Mouse (Mus musculus) neural tube, embryonic 15.5 days (tissue): ENCODE data around the gene Rgn. TPM values are rescaled to one million over a fixed set of nuclear protein-coding genes. Genes with fewer than 3 reads are reported as not detected.

ENCODE experiments used
- ATAC-seq: fragments of 200-750 bp; cut with Nextera tagmentation; 2 replicates; pipeline ENCODE4 v1.8.0; 2017; ENCODE audit warnings: mild to moderate bottlenecking, moderate TSS enrichment, moderate library complexity; ENCODE audit not compliant: low FRiP score
- H3K27ac ChIP-seq: fragments of 300-500 bp; sonication (generic); replicated peaks from 2 replicates; pipeline ENCODE4 v1.5.1; 2015; ENCODE audit warnings: mild to moderate bottlenecking, inconsistent platforms
- H3K27me3 ChIP-seq: fragments of 300-500 bp; sonication (generic); replicated peaks from 2 replicates; pipeline ENCODE4 v1.6.1; 2015; ENCODE audit warnings: inconsistent platforms
- H3K36me3 ChIP-seq: fragments of 300-500 bp; sonication (generic); 2 replicates; pipeline ENCODE4 v1.6.1; 2015; ENCODE audit warnings: inconsistent platforms
- H3K4me1 ChIP-seq: fragments of 300-500 bp; sonication (generic); 2 replicates; pipeline ENCODE4 v1.6.1; 2015; ENCODE audit warnings: inconsistent platforms
- H3K4me2 ChIP-seq: fragments of 300-500 bp; sonication (generic); 2 replicates; pipeline ENCODE4 v1.6.1; 2015; ENCODE audit warnings: inconsistent platforms, mild to moderate bottlenecking, moderate library complexity
- H3K4me3 ChIP-seq: fragments of 300-500 bp; sonication (generic); replicated peaks from 2 replicates; pipeline ENCODE4 v1.5.1; 2015; ENCODE audit warnings: mild to moderate bottlenecking, inconsistent platforms
- H3K9ac ChIP-seq: fragments of 300-500 bp; sonication (generic); replicated peaks from 2 replicates; pipeline ENCODE4 v1.6.1; 2015; ENCODE audit warnings: mild to moderate bottlenecking, inconsistent platforms
- H3K9me3 ChIP-seq: fragments of 300-500 bp; sonication (generic); replicated peaks from 2 replicates; pipeline ENCODE4 v1.6.1; 2016; ENCODE audit warnings: inconsistent platforms
- WGBS: fragments of 180-500 bp; shearing (Covaris S2); methylation state at CpG from one replicate; pipeline ENCODE4 v1.1.7; 2015; ENCODE audit warnings: mixed read lengths; 5-methylcytosine and 5-hydroxymethylcytosine counted together
- polyA plus RNA-seq: library from polyadenylated mRNA; unstranded; fragments of >200 nt; fragmentation: Nextera tagmentation; extraction: Ambion mirVana; gene quantifications from 2 replicates; pipeline ENCODE4 v1.2.1, GENCODE M21; 2015

The Rgn gene
- 0.58 and 0.83 TPM in 2 replicates for polyA plus RNA-seq

GRCm38 (mm10) chrX:20549532-20549931, at the start of gene Rgn:
Rgn (plus strand) TSS chrX:20549787.
- WGBS, result 63% methylated on average over 3 of the region's 3 CpGs
- Histone ChIP-seq H3K27me3 (no peaks in the 10 kb centered on the region), H3K4me3 (peak within 1 kb of the TSS; percentile 37), H3K9ac (no peak within 1 kb of the TSS), H3K36me3 (no peaks in the 10 kb centered on the region), H3K4me2 (peak within 1 kb of the TSS; percentile 66), H3K27ac (no peak within 1 kb of the TSS), H3K4me1 (no peaks in the 10 kb centered on the region), H3K9me3 (no peaks in the 10 kb centered on the region)
- no peak for ATAC-seq

GRCm38 (mm10) chrX:20520290-20520939, 29.2 kb upstream of the Rgn start:
- Histone ChIP-seq H3K9me3 (no peaks in the 10 kb centered on the region), H3K9ac (no peak overlapping the region), H3K27me3 (no peaks in the 10 kb centered on the region), H3K4me1 (no peaks in the 10 kb centered on the region), H3K4me2 (no peak overlapping the region), H3K27ac (no peak overlapping the region), H3K4me3 (no peak overlapping the region), H3K36me3 (peaks cover 11% of the 10 kb centered on the region; the same call in 1 of the 2 replicates)
- WGBS, result 83% methylated on average over 7 of the region's 7 CpGs
- no peak for ATAC-seq

- H3K4me2 ChIP-seq, result no peak overlapping the region
- no peaks in the 10 kb centered on the region for H3K27me3 ChIP-seq
- H3K36me3 ChIP-seq, result peaks cover 9% of the 10 kb centered on the region; the same call in 1 of the 2 replicates
- no peaks in the 10 kb centered on the region for H3K4me1 ChIP-seq
- no peak overlapping the region for H3K9ac ChIP-seq
- no peak overlapping the region for H3K27ac ChIP-seq
- ATAC-seq, result no peak
- H3K4me3 ChIP-seq, result no peak overlapping the region
- no peaks in the 10 kb centered on the region for H3K9me3 ChIP-seq
Measured at GRCm38 (mm10) chrX:20521578-20521977, 28.0 kb upstream of the Rgn start.

- WGBS, result 57% methylated on average over 1 of the region's 1 CpGs
- Histone ChIP-seq H3K4me3 (no peak overlapping the region), H3K9me3 (no peaks in the 10 kb centered on the region), H3K9ac (no peak overlapping the region), H3K27me3 (no peaks in the 10 kb centered on the region), H3K4me2 (no peak overlapping the region), H3K27ac (no peak overlapping the region), H3K36me3 (no peaks in the 10 kb centered on the region), H3K4me1 (no peaks in the 10 kb centered on the region)
- no peak for ATAC-seq
Measured at GRCm38 (mm10) chrX:20532621-20533020, 17.0 kb upstream of the Rgn start.

GRCm38 (mm10) chrX:20543867-20544266, 5.7 kb upstream of the Rgn start:
- no peaks in the 10 kb centered on the region for H3K4me1 ChIP-seq
- ATAC-seq, result no peak
- H3K4me3 ChIP-seq, result no peak overlapping the region
- H3K9me3 ChIP-seq, result no peaks in the 10 kb centered on the region
- H3K36me3 ChIP-seq, result no peaks in the 10 kb centered on the region
- no peaks in the 10 kb centered on the region for H3K27me3 ChIP-seq
- H3K4me2 ChIP-seq, result no peak overlapping the region
- H3K9ac ChIP-seq, result no peak overlapping the region
- H3K27ac ChIP-seq, result no peak overlapping the region
- WGBS, result 93% methylated on average over 3 of the region's 3 CpGs

- Histone ChIP-seq H3K4me3 (peak overlapping the region; percentile 37), H3K4me2 (peak overlapping the region; percentile 66), H3K9ac (no peak overlapping the region), H3K27ac (no peak overlapping the region), H3K27me3 (no peaks in the 10 kb centered on the region), H3K36me3 (no peaks in the 10 kb centered on the region), H3K9me3 (no peaks in the 10 kb centered on the region), H3K4me1 (no peaks in the 10 kb centered on the region)
- 64% methylated on average over 5 of the region's 5 CpGs for WGBS
- ATAC-seq, result no peak; the same call in 1 of the 2 replicates
Measured at GRCm38 (mm10) chrX:20547609-20548008, 2.0 kb upstream of the Rgn start.

- Histone ChIP-seq H3K9me3 (no peaks in the 10 kb centered on the region), H3K27me3 (no peaks in the 10 kb centered on the region), H3K4me1 (no peaks in the 10 kb centered on the region), H3K4me3 (peak overlapping the region; percentile 37), H3K4me2 (peak overlapping the region; percentile 66), H3K9ac (peak overlapping the region; percentile 44), H3K27ac (no peak overlapping the region), H3K36me3 (no peaks in the 10 kb centered on the region)
- ATAC-seq, result peak; percentile 75
- 26% methylated on average over 24 of the region's 24 CpGs for WGBS
Measured at GRCm38 (mm10) chrX:20548011-20548879, 1.3 kb upstream of the Rgn start.

- WGBS, result 38% methylated on average over 1 of the region's 1 CpGs
- ATAC-seq, result no peak
Measured at GRCm38 (mm10) chrX:20548880-20549440, 627 bp upstream of the Rgn start.

GRCm38 (mm10) chrX:20552199-20552598, 2.6 kb downstream of the Rgn start:
- ATAC-seq, result no peak
- Histone ChIP-seq H3K27ac (no peak overlapping the region), H3K9me3 (no peaks in the 10 kb centered on the region), H3K4me1 (no peaks in the 10 kb centered on the region), H3K27me3 (no peaks in the 10 kb centered on the region), H3K36me3 (no peaks in the 10 kb centered on the region), H3K4me3 (no peak overlapping the region), H3K4me2 (no peak overlapping the region), H3K9ac (no peak overlapping the region)
- WGBS, result 89% methylated on average over 2 of the region's 2 CpGs

More at GRCm38 (mm10) chrX:20548880-20549440, 627 bp upstream of the Rgn start:
- Histone ChIP-seq H3K4me1 (no peaks in the 10 kb centered on the region), H3K36me3 (no peaks in the 10 kb centered on the region), H3K4me2 (peak overlapping the region; percentile 66), H3K27me3 (no peaks in the 10 kb centered on the region), H3K9me3 (no peaks in the 10 kb centered on the region), H3K9ac (no peak overlapping the region), H3K4me3 (no peak overlapping the region), H3K27ac (no peak overlapping the region)

- no peak overlapping the region for H3K4me3 ChIP-seq
- ATAC-seq, result no peak
- 36% methylated on average over 1 of the region's 1 CpGs for WGBS
- H3K4me1 ChIP-seq, result no peaks in the 10 kb centered on the region
- H3K9me3 ChIP-seq, result no peaks in the 10 kb centered on the region
- no peaks in the 10 kb centered on the region for H3K27me3 ChIP-seq
- H3K36me3 ChIP-seq, result no peaks in the 10 kb centered on the region
- no peak overlapping the region for H3K4me2 ChIP-seq
- H3K27ac ChIP-seq, result no peak overlapping the region
- H3K9ac ChIP-seq, result no peak overlapping the region
Measured at GRCm38 (mm10) chrX:20561846-20562245, 12.3 kb downstream of the Rgn start.

- Histone ChIP-seq H3K9me3 (no peaks in the 10 kb centered on the region), H3K27me3 (no peaks in the 10 kb centered on the region), H3K4me2 (no peak overlapping the region), H3K4me3 (no peak overlapping the region), H3K4me1 (no peaks in the 10 kb centered on the region), H3K9ac (no peak overlapping the region), H3K27ac (no peak overlapping the region), H3K36me3 (no peaks in the 10 kb centered on the region)
- 74% methylated on average over 4 of the region's 4 CpGs for WGBS
- no peak for ATAC-seq
Measured at GRCm38 (mm10) chrX:20563941-20564340, 14.4 kb downstream of the Rgn start.

- no peak overlapping the region for H3K4me3 ChIP-seq
- ATAC-seq, result no peak
- H3K36me3 ChIP-seq, result no peaks in the 10 kb centered on the region
- no peaks in the 10 kb centered on the region for H3K9me3 ChIP-seq
- WGBS, result 51% methylated on average over 2 of the region's 2 CpGs
- no peaks in the 10 kb centered on the region for H3K27me3 ChIP-seq
- H3K4me1 ChIP-seq, result no peaks in the 10 kb centered on the region
- no peak overlapping the region for H3K9ac ChIP-seq
- no peak overlapping the region for H3K4me2 ChIP-seq
- no peak overlapping the region for H3K27ac ChIP-seq
Measured at GRCm38 (mm10) chrX:20571024-20571423, 21.4 kb downstream of the Rgn start.
